Mouse (Mus musculus): ENCODE measurements at regions not wholly inside any gene's neighbourhood (a gene's known extent, or its start where the extent isn't known, plus 50 kb on each side); places are given as distances from the start of the nearest gene placed in this dataset.

DNA sequence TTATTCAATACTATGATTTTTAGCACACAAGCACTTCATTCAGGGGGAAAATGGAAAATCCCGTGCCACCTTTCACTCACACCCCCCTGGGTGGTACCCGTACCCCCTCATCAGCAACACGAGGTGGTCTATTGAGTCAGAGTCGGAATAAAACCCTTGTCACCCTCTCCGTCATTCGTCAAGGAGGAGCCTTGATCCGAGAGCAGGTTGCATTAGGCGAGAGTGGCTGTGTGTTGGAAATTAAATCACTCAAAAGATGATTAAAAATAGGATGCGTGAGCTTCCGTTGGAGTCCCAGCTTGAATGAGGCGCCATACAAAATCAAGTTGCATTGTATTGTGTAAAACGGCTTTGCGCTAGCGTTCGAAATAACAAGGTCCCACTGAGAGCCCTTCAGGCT, 236.5 kb upstream of the 3110018I06Rik start:
- Histone ChIP-seq H3K36me3 (replicated peaks; ENCODE audit: insufficient read depth, low read length) (no peaks in the 10 kb centered on the region), H3K4me2 (ENCODE audit: low read depth, low read length) (no peak overlapping the region), H3K9ac (replicated peaks) (no peak overlapping the region), H3K4me1 (ENCODE audit: insufficient read depth) (no peaks in the 10 kb centered on the region), H3K27ac (ENCODE audit: low read depth) (no peak overlapping the region), H3K9me3 (ENCODE audit: low read length) (no peaks in the 10 kb centered on the region), H3K4me3 (ENCODE audit: low read depth, low read length) (no peak overlapping the region), H3K27me3 (ENCODE audit: insufficient read depth, low read length) (no peaks in the 10 kb centered on the region)
- no peak for DNase-seq
- 82% methylated on average over 15 of the region's 15 CpGs for WGBS (ENCODE audit: insufficient replicate concordance)
- no peak for ATAC-seq
- TF ChIP-seq EP300 (IDR thresholded peaks at IDR 0.05; ENCODE audit: low read depth) (no peak), CTCF (IDR thresholded peaks at IDR 0.05; ENCODE audit: low read depth) (no peak)

- Histone ChIP-seq H3K4me1 (ENCODE audit: insufficient read depth) (no peaks in the 10 kb centered on the region), H3K9me3 (ENCODE audit: low read length) (no peaks in the 10 kb centered on the region), H3K36me3 (replicated peaks; ENCODE audit: insufficient read depth, low read length) (no peaks in the 10 kb centered on the region), H3K4me2 (ENCODE audit: low read depth, low read length) (no peak overlapping the region), H3K9ac (replicated peaks) (no peak overlapping the region), H3K27me3 (ENCODE audit: insufficient read depth, low read length) (no peaks in the 10 kb centered on the region), H3K4me3 (ENCODE audit: low read depth, low read length) (no peak overlapping the region), H3K27ac (ENCODE audit: low read depth) (no peak overlapping the region)
- ATAC-seq (no peak), DNase-seq (no peak)
- TF ChIP-seq EP300 (IDR thresholded peaks at IDR 0.05; ENCODE audit: low read depth) = no peak
- TF ChIP-seq CTCF (IDR thresholded peaks at IDR 0.05; ENCODE audit: low read depth) = no peak
- WGBS (ENCODE audit: insufficient replicate concordance) = 79% methylated on average over 5 of the region's 5 CpGs
Measured at GRCm38 (mm10) chr12:107262076-107262475, 226.4 kb upstream of the 3110018I06Rik start.

DNA sequence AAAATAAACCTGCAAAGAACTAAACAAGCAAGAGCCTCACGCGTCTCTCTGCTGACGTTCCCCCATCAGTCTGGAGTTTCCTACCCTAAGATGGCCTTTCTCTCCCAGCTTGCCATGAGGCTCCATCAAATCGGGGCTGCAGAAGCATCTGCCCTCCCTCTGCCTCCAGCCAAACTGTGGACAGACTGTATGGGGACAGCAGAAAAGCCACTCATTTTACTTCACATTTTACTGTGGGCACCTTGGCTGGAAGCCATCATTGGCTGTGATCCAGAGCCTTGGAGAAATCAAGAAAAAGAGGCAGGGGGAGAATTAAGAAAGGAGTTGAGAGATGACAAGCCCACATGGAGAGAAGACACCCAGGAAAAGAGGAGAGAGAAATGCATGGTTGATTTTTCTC, 225.9 kb upstream of the 3110018I06Rik start:
- Histone ChIP-seq H3K36me3 (replicated peaks; ENCODE audit: insufficient read depth, low read length) (no peaks in the 10 kb centered on the region), H3K27ac (ENCODE audit: low read depth) (no peak overlapping the region), H3K4me2 (ENCODE audit: low read depth, low read length) (no peak overlapping the region), H3K4me1 (ENCODE audit: insufficient read depth) (no peaks in the 10 kb centered on the region), H3K4me3 (ENCODE audit: low read depth, low read length) (no peak overlapping the region), H3K9me3 (ENCODE audit: low read length) (no peaks in the 10 kb centered on the region), H3K9ac (replicated peaks) (no peak overlapping the region), H3K27me3 (ENCODE audit: insufficient read depth, low read length) (no peaks in the 10 kb centered on the region)
- 77% methylated on average over 4 of the region's 4 CpGs for WGBS (ENCODE audit: insufficient replicate concordance)
- DNase-seq (no peak), ATAC-seq (no peak)
- no peak for TF ChIP-seq CTCF (IDR thresholded peaks at IDR 0.05; ENCODE audit: low read depth)
- TF ChIP-seq EP300 (IDR thresholded peaks at IDR 0.05; ENCODE audit: low read depth) = no peak

DNA sequence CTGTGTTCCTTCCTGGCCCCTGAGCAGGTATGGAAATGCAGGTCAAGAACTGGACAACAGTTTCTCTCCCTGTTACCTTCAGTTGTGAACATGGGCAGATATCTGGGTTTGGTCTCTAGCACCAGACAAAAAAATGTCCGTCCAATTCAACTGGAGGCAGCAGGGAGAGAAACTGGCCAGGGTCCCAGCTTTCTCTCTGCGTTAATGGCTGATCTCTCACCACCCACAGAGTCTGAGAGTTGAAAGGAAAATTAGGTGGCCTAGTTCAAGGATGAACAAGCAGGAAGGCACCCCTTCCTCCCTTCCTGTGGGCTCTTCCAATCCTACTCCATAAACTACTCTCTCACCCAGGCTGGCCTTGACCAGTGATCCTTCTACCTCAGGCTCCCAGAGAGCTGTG, 221.7 kb upstream of the 3110018I06Rik start:
- no peak overlapping the region for H3K4me2 ChIP-seq (ENCODE audit: low read depth, low read length)
- H3K36me3 ChIP-seq (replicated peaks; ENCODE audit: insufficient read depth, low read length) = no peaks in the 10 kb centered on the region
- H3K4me3 ChIP-seq (ENCODE audit: low read depth, low read length) = no peak overlapping the region
- DNase-seq = no peak
- WGBS (ENCODE audit: insufficient replicate concordance) = 65% methylated on average over 2 of the region's 2 CpGs
- no peak for ATAC-seq
- H3K27ac ChIP-seq (ENCODE audit: low read depth) = no peak overlapping the region
- no peak for TF ChIP-seq CTCF (IDR thresholded peaks at IDR 0.05; ENCODE audit: low read depth)
- no peak for TF ChIP-seq EP300 (IDR thresholded peaks at IDR 0.05; ENCODE audit: low read depth)
- H3K4me1 ChIP-seq (ENCODE audit: insufficient read depth) = no peaks in the 10 kb centered on the region
- H3K9me3 ChIP-seq (ENCODE audit: low read length) = no peaks in the 10 kb centered on the region
- H3K9ac ChIP-seq (replicated peaks) = no peak overlapping the region
- no peaks in the 10 kb centered on the region for H3K27me3 ChIP-seq (ENCODE audit: insufficient read depth, low read length)

DNA sequence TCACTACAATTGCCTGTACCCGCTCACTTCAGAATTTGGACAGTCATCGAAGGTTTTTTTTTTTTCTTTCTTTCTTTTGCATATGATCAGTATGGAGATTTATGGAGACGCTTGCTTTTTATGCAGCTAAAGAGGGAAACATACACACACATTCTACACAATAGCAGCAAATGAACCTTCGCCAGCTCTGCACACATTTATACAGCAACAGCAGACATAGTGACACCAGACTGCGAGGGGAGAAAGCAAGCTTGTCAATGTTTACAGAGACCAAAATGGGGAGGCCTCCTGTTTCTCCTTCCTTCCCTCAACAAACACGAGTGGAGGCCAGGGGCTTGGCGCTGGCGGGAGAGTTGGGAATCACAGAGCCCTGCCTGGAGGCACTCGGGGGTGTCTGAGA, 202.8 kb upstream of the 3110018I06Rik start:
- Histone ChIP-seq H3K27ac (ENCODE audit: low read depth) (no peak overlapping the region), H3K4me3 (ENCODE audit: low read depth, low read length) (no peak overlapping the region)
- WGBS (ENCODE audit: insufficient replicate concordance) = 64% methylated on average over 9 of the region's 9 CpGs

DNA sequence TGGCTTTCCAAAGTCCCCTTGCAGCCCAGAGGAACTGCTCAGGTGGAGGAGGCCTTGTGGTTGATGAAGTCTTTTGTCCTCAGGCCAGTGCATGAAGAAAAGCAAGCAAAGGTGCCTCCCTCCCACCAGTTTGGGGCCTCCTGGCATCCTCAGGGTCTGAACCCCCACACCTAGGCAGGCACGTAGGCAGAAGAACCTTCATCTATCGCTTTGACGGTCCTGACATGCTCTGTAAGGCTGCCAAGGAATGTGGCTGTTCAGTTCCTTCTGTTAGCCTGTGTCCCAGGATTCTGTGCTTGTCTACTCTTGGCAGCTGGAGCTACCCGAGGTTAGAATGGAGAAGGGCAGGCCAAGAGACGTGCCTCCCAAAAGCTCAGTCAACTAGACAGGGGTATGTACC, 197.1 kb upstream of the 3110018I06Rik start:
- Histone ChIP-seq H3K9ac (replicated peaks) (no peak overlapping the region), H3K36me3 (replicated peaks; ENCODE audit: insufficient read depth, low read length) (no peaks in the 10 kb centered on the region), H3K27me3 (ENCODE audit: insufficient read depth, low read length) (no peaks in the 10 kb centered on the region), H3K4me1 (ENCODE audit: insufficient read depth) (no peaks in the 10 kb centered on the region), H3K4me3 (ENCODE audit: low read depth, low read length) (no peak overlapping the region), H3K4me2 (ENCODE audit: low read depth, low read length) (no peak overlapping the region), H3K9me3 (ENCODE audit: low read length) (no peaks in the 10 kb centered on the region), H3K27ac (ENCODE audit: low read depth) (no peak overlapping the region)
- DNase-seq (no peak), ATAC-seq (no peak)
- no peak for TF ChIP-seq EP300 (IDR thresholded peaks at IDR 0.05; ENCODE audit: low read depth)
- no peak for TF ChIP-seq CTCF (IDR thresholded peaks at IDR 0.05; ENCODE audit: low read depth)
- 80% methylated on average over 5 of the region's 5 CpGs for WGBS (ENCODE audit: insufficient replicate concordance)

More for the DNA sequence above, 202.8 kb upstream of the 3110018I06Rik start:
- Histone ChIP-seq H3K36me3 (replicated peaks; ENCODE audit: insufficient read depth, low read length) (no peaks in the 10 kb centered on the region), H3K4me1 (ENCODE audit: insufficient read depth) (no peaks in the 10 kb centered on the region), H3K27me3 (ENCODE audit: insufficient read depth, low read length) (no peaks in the 10 kb centered on the region), H3K9me3 (ENCODE audit: low read length) (no peaks in the 10 kb centered on the region), H3K9ac (replicated peaks) (no peak overlapping the region), H3K4me2 (ENCODE audit: low read depth, low read length) (no peak overlapping the region)
- ATAC-seq (no peak), DNase-seq (no peak)
- TF ChIP-seq CTCF (IDR thresholded peaks at IDR 0.05; ENCODE audit: low read depth) = no peak
- no peak for TF ChIP-seq EP300 (IDR thresholded peaks at IDR 0.05; ENCODE audit: low read depth)

All from liver, postnatal 0 days (tissue).